Mouse (Mus musculus): ENCODE data around the gene Pex14. TPM values are rescaled to one million over a fixed set of nuclear protein-coding genes. Genes with fewer than 3 reads are reported as not detected.

Gene Pex14
- polyA plus RNA-seq, 1 experiment, result 12.4 TPM

GRCm38 (mm10) chr4:149058298-149058697 is 41.4 kb downstream of the Pex14 start:
- TF ChIP-seq POLR2A (IDR thresholded peaks at IDR 0.05; ENCODE audit: borderline replicate concordance, control insufficient read depth, low read depth, low read length) (no peak), CTCF (IDR thresholded peaks at IDR 0.05; ENCODE audit: control insufficient read depth, insufficient read depth, low read length) (no peak)
- Histone ChIP-seq H3K4me1 (ENCODE audit: control insufficient read depth, insufficient read depth, low read length) (peaks cover 2% of the 10 kb centered on the region), H3K27ac (ENCODE audit: control insufficient read depth, insufficient read depth, low read depth, low read length, poor library complexity) (no peak overlapping the region), H3K4me3 (replicated peaks; ENCODE audit: control insufficient read depth, low read depth, low read length) (no peak overlapping the region)
- WGBS, result 84% methylated on average over 7 of the region's 7 CpGs

GRCm38 (mm10) chr4:149057470-149057869 is 42.2 kb downstream of the Pex14 start:
- Histone ChIP-seq H3K27ac (ENCODE audit: control insufficient read depth, insufficient read depth, low read depth, low read length, poor library complexity) (no peak overlapping the region), H3K4me1 (ENCODE audit: control insufficient read depth, insufficient read depth, low read length) (peaks cover 2% of the 10 kb centered on the region), H3K4me3 (replicated peaks; ENCODE audit: control insufficient read depth, low read depth, low read length) (no peak overlapping the region)
- 90% methylated on average over 14 of the region's 14 CpGs for WGBS
- TF ChIP-seq POLR2A (IDR thresholded peaks at IDR 0.05; ENCODE audit: borderline replicate concordance, control insufficient read depth, low read depth, low read length) (no peak), CTCF (IDR thresholded peaks at IDR 0.05; ENCODE audit: control insufficient read depth, insufficient read depth, low read length) (no peak)

GRCm38 (mm10) chr4:149056957-149057356 is 42.7 kb downstream of the Pex14 start:
- no peak overlapping the region for H3K27ac ChIP-seq (ENCODE audit: control insufficient read depth, insufficient read depth, low read depth, low read length, poor library complexity)
- H3K4me1 ChIP-seq (ENCODE audit: control insufficient read depth, insufficient read depth, low read length), result peaks cover 2% of the 10 kb centered on the region
- H3K4me3 ChIP-seq (replicated peaks; ENCODE audit: control insufficient read depth, low read depth, low read length), result no peak overlapping the region
- 92% methylated on average over 16 of the region's 16 CpGs for WGBS
- no peak for TF ChIP-seq CTCF (IDR thresholded peaks at IDR 0.05; ENCODE audit: control insufficient read depth, insufficient read depth, low read length)
- TF ChIP-seq POLR2A (IDR thresholded peaks at IDR 0.05; ENCODE audit: borderline replicate concordance, control insufficient read depth, low read depth, low read length), result no peak

GRCm38 (mm10) chr4:149055847-149056246 is 43.8 kb downstream of the Pex14 start:
- Histone ChIP-seq H3K27ac (ENCODE audit: control insufficient read depth, insufficient read depth, low read depth, low read length, poor library complexity) (no peak overlapping the region), H3K4me3 (replicated peaks; ENCODE audit: control insufficient read depth, low read depth, low read length) (no peak overlapping the region), H3K4me1 (ENCODE audit: control insufficient read depth, insufficient read depth, low read length) (peaks cover 2% of the 10 kb centered on the region)
- WGBS, result 38% methylated on average over 6 of the region's 6 CpGs
- TF ChIP-seq POLR2A (IDR thresholded peaks at IDR 0.05; ENCODE audit: borderline replicate concordance, control insufficient read depth, low read depth, low read length), result no peak
- no peak for TF ChIP-seq CTCF (IDR thresholded peaks at IDR 0.05; ENCODE audit: control insufficient read depth, insufficient read depth, low read length)

GRCm38 (mm10) chr4:149049351-149050159 is 50.1 kb downstream of the Pex14 start:
- no peak for TF ChIP-seq CTCF (IDR thresholded peaks at IDR 0.05; ENCODE audit: control insufficient read depth, insufficient read depth, low read length)
- no peak for TF ChIP-seq POLR2A (IDR thresholded peaks at IDR 0.05; ENCODE audit: borderline replicate concordance, control insufficient read depth, low read depth, low read length)
- no peak overlapping the region for H3K27ac ChIP-seq (ENCODE audit: control insufficient read depth, insufficient read depth, low read depth, low read length, poor library complexity)
- H3K4me1 ChIP-seq (ENCODE audit: control insufficient read depth, insufficient read depth, low read length), result no peaks in the 10 kb centered on the region
- 18% methylated on average over 16 of the region's 16 CpGs for WGBS
- H3K4me3 ChIP-seq (replicated peaks; ENCODE audit: control insufficient read depth, low read depth, low read length), result no peak overlapping the region

- Histone ChIP-seq H3K27ac (ENCODE audit: control insufficient read depth, insufficient read depth, low read depth, low read length, poor library complexity) (no peak overlapping the region), H3K4me1 (ENCODE audit: control insufficient read depth, insufficient read depth, low read length) (no peaks in the 10 kb centered on the region), H3K4me3 (replicated peaks; ENCODE audit: control insufficient read depth, low read depth, low read length) (no peak overlapping the region)
- no peak for TF ChIP-seq CTCF (IDR thresholded peaks at IDR 0.05; ENCODE audit: control insufficient read depth, insufficient read depth, low read length)
- TF ChIP-seq POLR2A (IDR thresholded peaks at IDR 0.05; ENCODE audit: borderline replicate concordance, control insufficient read depth, low read depth, low read length), result no peak
- WGBS, result 30% methylated on average over 10 of the region's 10 CpGs
Observed at GRCm38 (mm10) chr4:149048625-149049228, 50.9 kb downstream of the Pex14 start.

- Histone ChIP-seq H3K4me1 (ENCODE audit: control insufficient read depth, insufficient read depth, low read length) (no peaks in the 10 kb centered on the region), H3K4me3 (replicated peaks; ENCODE audit: control insufficient read depth, low read depth, low read length) (no peak overlapping the region), H3K27ac (ENCODE audit: control insufficient read depth, insufficient read depth, low read depth, low read length, poor library complexity) (no peak overlapping the region)
- TF ChIP-seq CTCF (IDR thresholded peaks at IDR 0.05; ENCODE audit: control insufficient read depth, insufficient read depth, low read length) (peak; percentile 21; the same call in 1 of the 2 replicates), POLR2A (IDR thresholded peaks at IDR 0.05; ENCODE audit: borderline replicate concordance, control insufficient read depth, low read depth, low read length) (no peak)
- 19% methylated on average over 10 of the region's 10 CpGs for WGBS
Observed at GRCm38 (mm10) chr4:149047360-149047759, 52.3 kb downstream of the Pex14 start.

GRCm38 (mm10) chr4:149045885-149046284 is 53.8 kb downstream of the Pex14 start:
- Histone ChIP-seq H3K4me1 (ENCODE audit: control insufficient read depth, insufficient read depth, low read length) (no peaks in the 10 kb centered on the region), H3K27ac (ENCODE audit: control insufficient read depth, insufficient read depth, low read depth, low read length, poor library complexity) (no peak overlapping the region), H3K4me3 (replicated peaks; ENCODE audit: control insufficient read depth, low read depth, low read length) (no peak overlapping the region)
- TF ChIP-seq CTCF (IDR thresholded peaks at IDR 0.05; ENCODE audit: control insufficient read depth, insufficient read depth, low read length) (no peak), POLR2A (IDR thresholded peaks at IDR 0.05; ENCODE audit: borderline replicate concordance, control insufficient read depth, low read depth, low read length) (no peak)
- 75% methylated on average over 5 of the region's 5 CpGs for WGBS

Data from bone marrow, adult 2 months (tissue).